Mouse (Mus musculus): Measurements from ENCODE around the gene Rbm20. TPM values are rescaled to one million over a fixed set of nuclear protein-coding genes. Genes with fewer than 3 reads are reported as not detected.

Rbm20 gene
- polyA plus RNA-seq (2014; fragmentation: Nextera tagmentation; extraction: Ambion mirVana), result 0.62 and 0.63 TPM in 2 replicates

- H3K9me3 ChIP-seq (ENCODE audit: control insufficient read depth, low read length), result no peaks in the 10 kb centered on the region
- peaks cover 9% of the 10 kb centered on the region for H3K4me1 ChIP-seq (replicated peaks; ENCODE audit: control insufficient read depth, insufficient read depth, low read length)
- no peak within 1 kb of the TSS for H3K27ac ChIP-seq (ENCODE audit: low read depth)
- under 1% methylated on average over 68 of the region's 82 CpGs for WGBS
- ATAC-seq (replicated peaks; ENCODE audit: low FRiP score, low TSS enrichment, low read depth) (peak; percentile 78), DNase-seq (ENCODE audit: low spot score) (peak; percentile 81)
- peak within 1 kb of the TSS; percentile 46 for H3K4me3 ChIP-seq (ENCODE audit: low read depth, low read length)
- peak within 1 kb of the TSS; percentile 100 for H3K4me2 ChIP-seq (ENCODE audit: low read length)
- H3K9ac ChIP-seq (ENCODE audit: low read length), result peak within 1 kb of the TSS; percentile 25; the same call in 1 of the 2 replicates
- peaks cover 73% of the 10 kb centered on the region for H3K27me3 ChIP-seq (replicated peaks; ENCODE audit: control insufficient read depth, insufficient read depth, low read length)
- H3K36me3 ChIP-seq (ENCODE audit: control insufficient read depth, insufficient read depth, low read length), result no peaks in the 10 kb centered on the region
Observed at GRCm38 (mm10) chr19:53676718-53677634, at the start of gene Rbm20. TSS of gene Rbm20 (plus strand) at chr19:53677306.

- Histone ChIP-seq H3K4me2 (ENCODE audit: low read length) (no peak overlapping the region), H3K27me3 (replicated peaks; ENCODE audit: control insufficient read depth, insufficient read depth, low read length) (no peaks in the 10 kb centered on the region), H3K4me3 (ENCODE audit: low read depth, low read length) (no peak overlapping the region), H3K36me3 (ENCODE audit: control insufficient read depth, insufficient read depth, low read length) (peaks cover 93% of the 10 kb centered on the region), H3K9ac (ENCODE audit: low read length) (no peak overlapping the region), H3K27ac (ENCODE audit: low read depth) (no peak overlapping the region), H3K9me3 (ENCODE audit: control insufficient read depth, low read length) (no peaks in the 10 kb centered on the region), H3K4me1 (replicated peaks; ENCODE audit: control insufficient read depth, insufficient read depth, low read length) (no peaks in the 10 kb centered on the region)
- 89% methylated on average over 2 of the region's 2 CpGs for WGBS
- DNase-seq (ENCODE audit: low spot score) (no peak), ATAC-seq (replicated peaks; ENCODE audit: low FRiP score, low TSS enrichment, low read depth) (no peak)
Observed at GRCm38 (mm10) chr19:53638041-53638440, 39.1 kb upstream of the Rbm20 start.

GRCm38 (mm10) chr19:53638727-53639126, 38.4 kb upstream of the Rbm20 start:
- Histone ChIP-seq H3K4me2 (ENCODE audit: low read length) (no peak overlapping the region), H3K36me3 (ENCODE audit: control insufficient read depth, insufficient read depth, low read length) (peaks cover 93% of the 10 kb centered on the region), H3K4me1 (replicated peaks; ENCODE audit: control insufficient read depth, insufficient read depth, low read length) (no peaks in the 10 kb centered on the region), H3K9ac (ENCODE audit: low read length) (no peak overlapping the region), H3K4me3 (ENCODE audit: low read depth, low read length) (no peak overlapping the region), H3K9me3 (ENCODE audit: control insufficient read depth, low read length) (no peaks in the 10 kb centered on the region), H3K27ac (ENCODE audit: low read depth) (no peak overlapping the region), H3K27me3 (replicated peaks; ENCODE audit: control insufficient read depth, insufficient read depth, low read length) (no peaks in the 10 kb centered on the region)
- WGBS, result 89% methylated on average over 8 of the region's 8 CpGs
- no peak for ATAC-seq (replicated peaks; ENCODE audit: low FRiP score, low TSS enrichment, low read depth)
- no peak for DNase-seq (ENCODE audit: low spot score)

- H3K9me3 ChIP-seq (ENCODE audit: control insufficient read depth, low read length), result no peaks in the 10 kb centered on the region
- no peak overlapping the region for H3K9ac ChIP-seq (ENCODE audit: low read length)
- ATAC-seq (replicated peaks; ENCODE audit: low FRiP score, low TSS enrichment, low read depth), result no peak
- H3K4me1 ChIP-seq (replicated peaks; ENCODE audit: control insufficient read depth, insufficient read depth, low read length), result 0 out of 2 replicates have a peak, but pooled peaks cover 2% of the 10 kb centered on the region
- H3K4me3 ChIP-seq (ENCODE audit: low read depth, low read length), result no peak overlapping the region
- H3K27ac ChIP-seq (ENCODE audit: low read depth), result no peak overlapping the region
- peaks cover 81% of the 10 kb centered on the region for H3K36me3 ChIP-seq (ENCODE audit: control insufficient read depth, insufficient read depth, low read length)
- H3K27me3 ChIP-seq (replicated peaks; ENCODE audit: control insufficient read depth, insufficient read depth, low read length), result no peaks in the 10 kb centered on the region
- no peak overlapping the region for H3K4me2 ChIP-seq (ENCODE audit: low read length)
- DNase-seq (ENCODE audit: low spot score), result no peak
- WGBS, result 92% methylated on average over 9 of the region's 9 CpGs
Observed at GRCm38 (mm10) chr19:53644020-53644595, 33.0 kb upstream of the Rbm20 start.

- ATAC-seq (replicated peaks; ENCODE audit: low FRiP score, low TSS enrichment, low read depth) (no peak), DNase-seq (ENCODE audit: low spot score) (no peak)
- Histone ChIP-seq H3K9ac (ENCODE audit: low read length) (no peak overlapping the region), H3K27me3 (replicated peaks; ENCODE audit: control insufficient read depth, insufficient read depth, low read length) (no peaks in the 10 kb centered on the region), H3K9me3 (ENCODE audit: control insufficient read depth, low read length) (no peaks in the 10 kb centered on the region), H3K27ac (ENCODE audit: low read depth) (no peak overlapping the region), H3K4me1 (replicated peaks; ENCODE audit: control insufficient read depth, insufficient read depth, low read length) (0 out of 2 replicates have a peak, but pooled peaks cover 3% of the 10 kb centered on the region), H3K36me3 (ENCODE audit: control insufficient read depth, insufficient read depth, low read length) (peaks cover 49% of the 10 kb centered on the region), H3K4me3 (ENCODE audit: low read depth, low read length) (no peak overlapping the region), H3K4me2 (ENCODE audit: low read length) (no peak overlapping the region)
- WGBS, result 85% methylated on average over 9 of the region's 9 CpGs
Observed at GRCm38 (mm10) chr19:53647301-53647700, 29.8 kb upstream of the Rbm20 start.

- Histone ChIP-seq H3K4me1 (replicated peaks; ENCODE audit: control insufficient read depth, insufficient read depth, low read length) (0 out of 2 replicates have a peak, but pooled peaks cover 3% of the 10 kb centered on the region), H3K4me3 (ENCODE audit: low read depth, low read length) (no peak overlapping the region), H3K36me3 (ENCODE audit: control insufficient read depth, insufficient read depth, low read length) (peaks cover 45% of the 10 kb centered on the region), H3K27me3 (replicated peaks; ENCODE audit: control insufficient read depth, insufficient read depth, low read length) (no peaks in the 10 kb centered on the region), H3K9ac (ENCODE audit: low read length) (no peak overlapping the region), H3K4me2 (ENCODE audit: low read length) (no peak overlapping the region), H3K9me3 (ENCODE audit: control insufficient read depth, low read length) (no peaks in the 10 kb centered on the region), H3K27ac (ENCODE audit: low read depth) (no peak overlapping the region)
- 32% methylated on average over 5 of the region's 5 CpGs for WGBS
- no peak for ATAC-seq (replicated peaks; ENCODE audit: low FRiP score, low TSS enrichment, low read depth)
- no peak for DNase-seq (ENCODE audit: low spot score)
Observed at GRCm38 (mm10) chr19:53648056-53648455, 29.1 kb upstream of the Rbm20 start.

GRCm38 (mm10) chr19:53648802-53649236, 28.3 kb upstream of the Rbm20 start:
- 41% methylated on average over 10 of the region's 10 CpGs for WGBS
- H3K27ac ChIP-seq (ENCODE audit: low read depth), result no peak overlapping the region

GRCm38 (mm10) chr19:53649361-53649760, 27.7 kb upstream of the Rbm20 start:
- no peak for ATAC-seq (replicated peaks; ENCODE audit: low FRiP score, low TSS enrichment, low read depth)
- no peak overlapping the region for H3K4me2 ChIP-seq (ENCODE audit: low read length)

More at GRCm38 (mm10) chr19:53648802-53649236, 28.3 kb upstream of the Rbm20 start:
- Histone ChIP-seq H3K36me3 (ENCODE audit: control insufficient read depth, insufficient read depth, low read length) (peaks cover 38% of the 10 kb centered on the region), H3K4me3 (ENCODE audit: low read depth, low read length) (no peak overlapping the region), H3K9me3 (ENCODE audit: control insufficient read depth, low read length) (no peaks in the 10 kb centered on the region), H3K27me3 (replicated peaks; ENCODE audit: control insufficient read depth, insufficient read depth, low read length) (no peaks in the 10 kb centered on the region), H3K4me1 (replicated peaks; ENCODE audit: control insufficient read depth, insufficient read depth, low read length) (peaks cover 5% of the 10 kb centered on the region; the same call in 1 of the 2 replicates), H3K9ac (ENCODE audit: low read length) (no peak overlapping the region), H3K4me2 (ENCODE audit: low read length) (no peak overlapping the region)
- peak; percentile 90 for DNase-seq (ENCODE audit: low spot score)
- peak; percentile 65 for ATAC-seq (replicated peaks; ENCODE audit: low FRiP score, low TSS enrichment, low read depth)

More at GRCm38 (mm10) chr19:53649361-53649760, 27.7 kb upstream of the Rbm20 start:
- H3K27me3 ChIP-seq (replicated peaks; ENCODE audit: control insufficient read depth, insufficient read depth, low read length), result no peaks in the 10 kb centered on the region
- WGBS, result 76% methylated on average over 6 of the region's 6 CpGs
- H3K9me3 ChIP-seq (ENCODE audit: control insufficient read depth, low read length), result no peaks in the 10 kb centered on the region
- no peak overlapping the region for H3K27ac ChIP-seq (ENCODE audit: low read depth)
- DNase-seq (ENCODE audit: low spot score), result no peak
- H3K9ac ChIP-seq (ENCODE audit: low read length), result no peak overlapping the region
- H3K36me3 ChIP-seq (ENCODE audit: control insufficient read depth, insufficient read depth, low read length), result peaks cover 33% of the 10 kb centered on the region
- H3K4me3 ChIP-seq (ENCODE audit: low read depth, low read length), result no peak overlapping the region
- peaks cover 7% of the 10 kb centered on the region; the same call in 1 of the 2 replicates for H3K4me1 ChIP-seq (replicated peaks; ENCODE audit: control insufficient read depth, insufficient read depth, low read length)
